Mouse (Mus musculus) forebrain, postnatal 0 days (tissue): ENCODE measurements around the gene BC030499. TPM values are rescaled to one million over a fixed set of nuclear protein-coding genes. Genes with fewer than 3 reads are reported as not detected.
A peak's percentile ranks its signal among the peaks of the same experiment; 100 is the strongest.

Experiments used
- ATAC-seq: fragments of 200-750 bp; cut with Nextera tagmentation; 2 replicates; pipeline ENCODE4 v1.8.0; 2017; ENCODE audit warnings: mild to moderate bottlenecking, moderate library complexity
- DNase-seq: peaks from one replicate; pipeline ENCODE4 v3.0.0-alpha.2; 2015
- H3K27ac ChIP-seq: fragments of 300-500 bp; sonication (generic); 2 replicates; pipeline ENCODE4 v1.5.1; 2014; ENCODE audit warnings: low read depth, mild to moderate bottlenecking, antibody characterized with exemption, low read length, moderate library complexity, mixed read lengths
- H3K27me3 ChIP-seq: fragments of 300-500 bp; sonication (generic); 2 replicates; pipeline ENCODE4 v1.6.1; 2014; ENCODE audit warnings: mild to moderate bottlenecking, low read length, mixed read lengths; ENCODE audit not compliant: insufficient read depth
- H3K36me3 ChIP-seq: fragments of 300-500 bp; sonication (generic); 2 replicates; pipeline ENCODE4 v1.6.1; 2014; ENCODE audit warnings: mild to moderate bottlenecking, moderate library complexity; ENCODE audit not compliant: insufficient read depth
- H3K4me1 ChIP-seq: fragments of 300-500 bp; sonication (generic); 2 replicates; pipeline ENCODE4 v1.6.1; 2014; ENCODE audit warnings: antibody characterized with exemption; ENCODE audit not compliant: insufficient read depth
- H3K4me2 ChIP-seq: fragments of 300-500 bp; sonication (generic); 2 replicates; pipeline ENCODE4 v1.6.1; 2014; ENCODE audit warnings: low read depth, mild to moderate bottlenecking, moderate library complexity
- H3K4me3 ChIP-seq: fragments of 300-500 bp; sonication (generic); 2 replicates; pipeline ENCODE4 v1.5.1; 2014; ENCODE audit warnings: low read depth, low read length, mixed read lengths
- H3K9ac ChIP-seq: fragments of 300-500 bp; sonication (generic); 2 replicates; pipeline ENCODE4 v1.6.1; 2014; ENCODE audit warnings: mild to moderate bottlenecking
- H3K9me3 ChIP-seq: fragments of 300-500 bp; sonication (generic); 2 replicates; pipeline ENCODE4 v1.6.1; 2016; ENCODE audit warnings: low read length
- CTCF ChIP-seq: sonication (generic); IDR thresholded peaks from 2 replicates; pipeline ENCODE4 v1.5.1; 2016; ENCODE audit warnings: antibody characterized with exemption, control low read depth, low read depth
- WGBS: fragments of 180-500 bp; shearing (Covaris S2); extraction: QIAGEN DNeasy Blood & Tissue Kit; methylation state at CpG from one replicate; pipeline ENCODE4 v1.1.7; 2014; 5-methylcytosine and 5-hydroxymethylcytosine counted together
- polyA plus RNA-seq: library from polyadenylated mRNA; unstranded; fragments of >200 nt; fragmentation: Nextera tagmentation; extraction: Ambion mirVana; gene quantifications from 2 replicates; pipeline ENCODE4 v1.2.1, GENCODE M21; 2015
- total RNA-seq: library from RNA; depleted of rRNA; stranded (reverse); fragments of >200 nt; gene quantifications from 2 replicates; pipeline ENCODE4 v1.2.3, GENCODE M21; 2014; rRNA removed

The BC030499 gene
- total RNA-seq: 0.38 and 0.62 TPM in 2 replicates
- not detected in 2 replicates for polyA plus RNA-seq

DNA sequence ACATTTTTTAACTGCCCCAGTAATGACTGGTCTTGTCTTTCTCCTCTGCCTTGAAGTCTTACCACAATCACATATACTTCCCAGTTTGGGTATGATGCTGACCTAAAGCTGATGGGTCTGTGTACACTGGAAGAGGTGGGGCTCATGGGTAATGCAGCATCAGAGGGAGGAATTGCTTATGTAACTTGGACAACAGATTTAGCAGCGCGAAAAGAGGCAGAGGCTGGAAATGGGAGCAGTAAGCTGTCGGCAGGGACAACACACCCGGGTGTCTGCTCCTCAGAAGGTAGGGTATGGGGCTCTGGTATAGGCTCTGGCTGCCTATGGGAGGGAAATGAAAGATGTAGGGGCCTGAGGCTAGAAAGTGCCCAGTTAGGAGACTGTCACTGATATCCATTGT is at the start of gene BC030499:
BC030499 (plus strand) TSS at position 188 of the 400 bp plus-strand sequence.
- peaks cover 66% of the 10 kb centered on the region for H3K36me3 ChIP-seq
- ATAC-seq: no peak

DNA sequence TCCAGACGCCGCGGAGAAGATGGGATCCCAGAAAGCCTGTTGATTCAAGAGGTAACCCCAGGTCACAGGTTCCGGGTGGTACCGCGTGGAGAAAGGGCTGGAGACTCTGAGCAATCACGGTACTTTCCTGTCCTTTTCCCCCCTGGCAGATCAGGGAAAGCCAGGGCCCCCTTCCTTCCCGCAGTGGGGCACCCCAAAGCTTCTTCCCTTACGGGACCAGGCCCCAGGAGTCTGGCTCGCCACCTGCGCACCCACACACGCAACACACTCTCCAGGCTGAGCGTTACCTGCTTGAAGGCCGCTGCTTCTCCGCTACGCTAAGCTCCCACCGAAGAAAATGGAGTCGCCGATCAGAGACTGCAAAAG is 45.4 kb upstream of the BC030499 start:
- peak; percentile 16 for ATAC-seq
- no peak for DNase-seq

More for the DNA sequence above, at the start of gene BC030499:
- Histone ChIP-seq H3K4me2 (no peak within 1 kb of the TSS), H3K27me3 (no peaks in the 10 kb centered on the region), H3K9me3 (no peaks in the 10 kb centered on the region), H3K4me3 (no peak within 1 kb of the TSS), H3K9ac (no peak within 1 kb of the TSS), H3K27ac (no peak within 1 kb of the TSS), H3K4me1 (no peaks in the 10 kb centered on the region)
- no peak for DNase-seq
- no peak for TF ChIP-seq CTCF
- WGBS: 88% methylated on average over 4 of the region's 4 CpGs

DNA sequence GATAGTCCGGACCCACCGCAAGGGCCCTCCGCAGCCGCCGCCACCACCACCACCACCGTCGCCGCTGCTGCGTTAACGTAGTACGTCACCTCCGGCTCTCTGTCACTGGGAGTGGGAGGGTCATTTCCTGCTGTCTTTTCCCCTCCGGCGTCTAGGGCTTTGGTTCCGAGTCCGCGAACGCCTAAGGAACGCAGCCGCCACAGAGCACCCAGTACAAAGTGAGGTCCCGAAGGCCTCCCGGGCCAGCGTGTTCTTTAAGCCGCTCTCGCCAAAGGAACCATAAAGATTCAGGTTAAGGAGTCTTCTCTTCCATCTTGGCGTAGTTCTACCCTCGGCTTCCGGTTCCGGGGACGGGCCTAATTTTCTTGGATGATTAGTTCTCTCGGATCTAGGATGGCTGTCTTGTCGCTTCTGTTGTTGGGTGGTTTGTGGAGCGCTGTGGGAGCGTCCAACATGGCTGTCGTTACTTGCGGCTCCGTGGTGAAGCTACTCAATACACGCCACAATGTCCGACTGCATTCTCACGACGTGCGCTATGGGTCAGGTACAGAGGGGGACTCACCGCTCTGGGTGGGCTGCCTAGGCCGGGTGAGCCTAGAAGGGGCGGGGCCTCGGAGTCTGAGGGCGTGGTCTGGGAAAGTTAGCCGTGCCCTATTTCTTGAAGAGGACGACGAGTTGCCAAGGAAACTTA is 44.9 kb upstream of the BC030499 start, which contains the start of the genes Sdf2 and Supt6:
Sdf2 (plus strand) TSS at position 120 of the 691 bp plus-strand sequence.
Supt6 (minus strand) TSS at position 361 of the 691 bp plus-strand sequence.
- peak; percentile 98 for ATAC-seq
- peak within 1 kb of the TSS; percentile 96 for H3K4me3 ChIP-seq
- H3K27me3 ChIP-seq: no peaks in the 10 kb centered on the region
- peaks cover 7% of the 10 kb centered on the region; the same call in 1 of the 2 replicates for H3K36me3 ChIP-seq
- no peaks in the 10 kb centered on the region for H3K9me3 ChIP-seq
- H3K4me2 ChIP-seq: peak within 1 kb of the TSS; percentile 80
- 3% methylated on average over 50 of the region's 50 CpGs for WGBS
- H3K4me1 ChIP-seq: peaks cover 25% of the 10 kb centered on the region
- peak; percentile 95 for DNase-seq
- peak within 1 kb of the TSS; percentile 93 for H3K9ac ChIP-seq
- H3K27ac ChIP-seq: peak within 1 kb of the TSS; percentile 99
- 0 out of 2 replicates have a peak, but pooled peaks have one; percentile 5 for TF ChIP-seq CTCF

More for the DNA sequence above, 45.4 kb upstream of the BC030499 start:
- Histone ChIP-seq H3K4me1 (peaks cover 25% of the 10 kb centered on the region), H3K4me2 (peak overlapping the region; percentile 80), H3K27ac (peak overlapping the region; percentile 99), H3K9ac (peak overlapping the region; percentile 93), H3K4me3 (peak overlapping the region; percentile 96), H3K27me3 (no peaks in the 10 kb centered on the region), H3K36me3 (0 out of 2 replicates have a peak, but pooled peaks cover 9% of the 10 kb centered on the region), H3K9me3 (no peaks in the 10 kb centered on the region)
- WGBS: 0% methylated on average over 19 of the region's 19 CpGs
- TF ChIP-seq CTCF: no peak

DNA sequence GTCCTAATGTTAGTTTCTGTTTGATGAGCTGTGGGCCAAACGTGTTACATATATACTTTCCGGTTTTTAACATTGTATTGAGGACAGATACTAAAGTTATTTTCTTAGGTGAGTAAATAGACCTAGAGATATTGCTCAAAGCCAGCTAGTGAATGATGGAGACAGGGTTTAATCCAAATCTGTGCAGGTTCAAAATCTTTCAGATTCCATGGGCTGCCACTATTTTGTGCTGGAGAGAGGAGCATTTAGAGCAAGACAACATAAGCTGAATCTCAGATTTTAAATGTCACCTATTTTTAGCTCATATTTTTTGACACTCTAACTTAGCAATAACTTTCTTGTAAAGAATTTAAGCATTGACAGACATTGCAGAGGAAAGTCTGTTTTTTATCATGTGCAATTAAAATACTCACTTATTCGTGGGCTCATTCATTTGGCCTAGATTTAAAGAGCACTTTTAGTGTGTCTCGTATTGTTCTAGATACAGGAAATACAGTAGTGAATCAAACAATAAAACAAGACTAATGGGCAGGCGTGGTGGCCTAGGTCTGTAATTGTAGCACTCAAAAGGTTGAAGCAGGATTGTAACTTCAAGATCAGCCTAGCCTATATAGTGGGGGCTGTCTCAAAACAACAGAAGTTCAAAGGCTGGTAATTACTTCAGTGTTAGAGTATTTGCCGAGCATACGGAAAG is 44.2 kb upstream of the BC030499 start:
- H3K27ac ChIP-seq: peak overlapping the region; percentile 99
- H3K36me3 ChIP-seq: peaks cover 14% of the 10 kb centered on the region
- no peaks in the 10 kb centered on the region for H3K27me3 ChIP-seq
- no peaks in the 10 kb centered on the region for H3K9me3 ChIP-seq
- peak overlapping the region; percentile 80 for H3K4me2 ChIP-seq
- DNase-seq (no peak), ATAC-seq (no peak)
- H3K4me3 ChIP-seq: peak overlapping the region; percentile 96
- H3K9ac ChIP-seq: peak overlapping the region; percentile 93
- TF ChIP-seq CTCF: no peak
- peaks cover 25% of the 10 kb centered on the region for H3K4me1 ChIP-seq
- WGBS: 51% methylated on average over 7 of the region's 7 CpGs

DNA sequence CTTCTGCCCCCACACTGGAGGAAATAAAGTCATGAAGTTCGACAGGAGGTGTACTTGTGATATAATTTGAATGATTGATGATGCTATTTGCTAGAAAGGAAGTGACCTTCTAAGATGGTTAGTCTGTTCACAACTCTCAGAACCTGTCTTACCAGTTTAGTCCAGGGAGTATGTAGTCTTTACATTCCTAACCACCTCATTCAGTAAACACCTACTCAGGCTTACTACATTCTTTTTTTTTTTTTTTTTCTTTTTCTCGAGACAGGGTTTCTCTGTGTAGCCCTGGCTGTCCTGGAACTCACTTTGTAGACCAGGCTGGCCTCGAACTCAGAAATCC is 43.7 kb upstream of the BC030499 start:
- Histone ChIP-seq H3K4me3 (no peak overlapping the region), H3K4me1 (peaks cover 25% of the 10 kb centered on the region), H3K4me2 (peak overlapping the region; percentile 80), H3K36me3 (peaks cover 17% of the 10 kb centered on the region), H3K27ac (no peak overlapping the region), H3K27me3 (no peaks in the 10 kb centered on the region), H3K9ac (no peak overlapping the region), H3K9me3 (no peaks in the 10 kb centered on the region)
- DNase-seq (no peak), ATAC-seq (no peak)
- TF ChIP-seq CTCF: no peak
- 80% methylated on average over 3 of the region's 3 CpGs for WGBS

DNA sequence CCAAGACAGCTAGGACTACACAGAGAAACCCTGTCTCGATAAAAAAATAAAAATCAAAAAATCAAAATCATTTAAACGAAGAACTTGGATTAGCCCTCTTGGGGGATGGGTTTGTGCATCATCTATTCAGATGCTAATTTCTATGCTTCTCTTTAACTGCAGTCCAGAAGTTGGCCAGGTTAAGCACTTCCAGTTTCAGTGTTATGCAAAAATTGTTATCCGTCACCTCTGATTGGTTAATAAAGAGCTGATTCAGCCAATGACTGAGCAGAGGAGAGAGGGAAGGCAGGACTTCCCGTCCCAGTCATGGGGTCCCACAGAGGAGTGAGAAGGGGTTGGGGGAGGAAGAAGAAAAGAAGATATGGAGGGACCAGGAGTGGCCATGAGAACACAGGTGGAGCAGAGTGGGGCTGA is 42.9 kb upstream of the BC030499 start:
- WGBS: 60% methylated on average over 4 of the region's 4 CpGs
- Histone ChIP-seq H3K4me2 (no peak overlapping the region), H3K4me3 (no peak overlapping the region)

DNA sequence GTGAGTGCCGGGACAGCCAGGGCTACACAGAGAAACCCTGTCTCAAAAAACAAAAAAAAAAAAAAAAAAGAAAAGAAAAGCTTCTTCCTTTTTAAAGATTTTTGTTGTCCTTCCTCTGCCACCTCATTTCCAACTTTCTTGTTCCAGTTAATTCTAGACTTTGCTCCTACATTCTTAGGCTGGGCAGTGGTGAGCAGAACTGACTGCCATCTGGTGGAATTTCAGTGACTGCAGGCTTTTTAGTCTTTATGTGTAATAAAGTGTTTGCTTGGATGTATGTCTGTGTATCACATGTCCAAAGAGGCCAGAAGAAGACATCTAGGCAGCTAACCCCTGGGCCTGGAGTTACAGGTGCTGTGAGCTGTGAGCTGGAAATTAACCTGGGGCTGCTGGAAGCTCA is 34.0 kb upstream of the BC030499 start:
- peak; percentile 43 for TF ChIP-seq CTCF
- Histone ChIP-seq H3K4me1 (no peaks in the 10 kb centered on the region), H3K4me2 (no peak overlapping the region), H3K9me3 (no peaks in the 10 kb centered on the region), H3K27me3 (no peaks in the 10 kb centered on the region), H3K9ac (no peak overlapping the region), H3K27ac (no peak overlapping the region), H3K4me3 (no peak overlapping the region), H3K36me3 (peaks cover 20% of the 10 kb centered on the region)
- DNase-seq (no peak), ATAC-seq (no peak)
- 100% methylated on average over 1 of the region's 1 CpGs for WGBS

More for the DNA sequence above, 42.9 kb upstream of the BC030499 start:
- no peak for TF ChIP-seq CTCF
- Histone ChIP-seq H3K9ac (no peak overlapping the region), H3K27ac (no peak overlapping the region), H3K9me3 (no peaks in the 10 kb centered on the region), H3K36me3 (peaks cover 23% of the 10 kb centered on the region), H3K4me1 (peaks cover 25% of the 10 kb centered on the region), H3K27me3 (no peaks in the 10 kb centered on the region)
- no peak for ATAC-seq
- DNase-seq: no peak
